In the genomic region with DNA sequence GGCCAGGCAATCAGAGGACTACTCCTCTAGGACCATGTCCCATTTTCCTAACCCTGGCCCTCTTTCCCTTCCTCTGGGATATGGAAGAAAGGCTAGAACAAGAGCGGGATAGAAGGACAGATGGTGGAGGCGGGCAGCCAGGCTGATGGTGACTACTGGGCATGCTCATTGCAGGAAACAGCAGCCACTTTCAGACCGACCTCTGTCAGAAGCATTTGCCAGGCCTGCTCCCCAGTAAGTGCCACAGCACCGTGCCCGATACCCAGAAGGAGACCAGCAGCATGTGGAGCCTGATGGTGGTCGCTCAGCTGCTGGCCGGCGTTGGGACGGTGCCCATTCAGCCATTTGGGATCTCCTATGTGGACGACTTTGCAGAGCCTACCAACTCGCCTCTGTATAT, we compare ENCODE assay signal across 19 mouse cellular contexts. TPM values are rescaled to one million over a fixed set of nuclear protein-coding genes. Genes with fewer than 3 reads are reported as not detected.
A peak's percentile ranks its signal among the peaks of the same experiment; 100 is the strongest.
DNase-seq lines count a peak whose midpoint lies in the region; ATAC-seq and TF ChIP-seq lines count a peak whose summit lies in the region.
"Had no signal": no experiment of that assay in that cellular context is flagged by ENCODE, and none has a peak within 500 bp of the region (broad histone marks: within the 10 kb centered on the region; RNA-seq: fewer than 3 reads in every experiment).

No protein-coding gene starts in this region.

- ATAC-seq in embryonic facial prominence, embryonic 13.5 days (ENCODE audit: insufficient number of reproducible peaks, insufficient read depth, low FRiP score, low TSS enrichment, low read depth): no peak
- peak; percentile 76 for ATAC-seq in hindbrain, postnatal 0 days
- no peak for ATAC-seq in hindbrain, embryonic 12.5 days (ENCODE audit: low FRiP score)
- 0 out of 2 replicates have a peak, but pooled peaks have one; percentile 4 for ATAC-seq in embryonic facial prominence, embryonic 14.5 days (ENCODE audit: low read depth)
- ATAC-seq: CD4-positive, CD25-positive, alpha-beta regulatory T cell, adult 4 months had no signal

- H3K9me3 ChIP-seq in embryonic facial prominence, embryonic 13.5 days: 0 out of 2 replicates have a peak, but pooled peaks cover 3% of the 10 kb centered on the region
- H3K9me3 ChIP-seq in embryonic facial prominence, embryonic 10.5 days: no peaks in the 10 kb centered on the region
- H3K9me3 ChIP-seq in hindbrain, postnatal 0 days (ENCODE audit: low read length): no peaks in the 10 kb centered on the region
- no peaks in the 10 kb centered on the region for H3K9me3 ChIP-seq in hindbrain, embryonic 12.5 days (replicated peaks)
- H3K9me3 ChIP-seq in embryonic facial prominence, embryonic 14.5 days (ENCODE audit: control insufficient read depth, low read length): no peaks in the 10 kb centered on the region
- H3K9me3 ChIP-seq: G1E; limb, embryonic 12.5 days; liver, embryonic 13.5 days; lung, embryonic 15.5 days; midbrain, embryonic 12.5 days; neural tube, embryonic 15.5 days had no signal

- TF ChIP-seq CTCF in hindbrain, postnatal 0 days (IDR thresholded peaks at IDR 0.05; ENCODE audit: low read depth): no peak
- TF ChIP-seq CTCF in cerebellum, adult 2 months (IDR thresholded peaks at IDR 0.05; ENCODE audit: borderline replicate concordance, insufficient read depth, low read depth, low read length): no peak
- TF ChIP-seq CTCF in kidney, adult 2 months (conservative IDR thresholded peaks at IDR 0.05; ENCODE audit: insufficient read depth, insufficient read length, low read depth, low read length): no peak

- 92% methylated on average over 11 of the region's 11 CpGs for WGBS in embryonic facial prominence, embryonic 13.5 days
- 92% methylated on average over 11 of the region's 11 CpGs for WGBS in embryonic facial prominence, embryonic 10.5 days
- 67% methylated on average over 11 of the region's 11 CpGs for WGBS in hindbrain, postnatal 0 days
- 90% methylated on average over 11 of the region's 11 CpGs for WGBS in hindbrain, embryonic 12.5 days
- WGBS in cerebellum, adult 2 months: 16% methylated on average over 11 of the region's 11 CpGs
- WGBS in embryonic facial prominence, embryonic 14.5 days: 85% methylated on average over 8 of the region's 11 CpGs
- WGBS in kidney, adult 2 months: 96% methylated on average over 11 of the region's 11 CpGs

- H3K4me2 ChIP-seq in embryonic facial prominence, embryonic 13.5 days: no peak overlapping the region
- no peak overlapping the region for H3K4me2 ChIP-seq in hindbrain, postnatal 0 days (ENCODE audit: low read depth, low read length)
- no peak overlapping the region for H3K4me2 ChIP-seq in hindbrain, embryonic 12.5 days (replicated peaks)
- no peak overlapping the region for H3K4me2 ChIP-seq in embryonic facial prominence, embryonic 14.5 days (ENCODE audit: low read depth, low read length)
- H3K4me2 ChIP-seq: limb, embryonic 12.5 days; liver, embryonic 13.5 days; lung, embryonic 15.5 days; midbrain, embryonic 12.5 days; neural tube, embryonic 15.5 days had no signal

- H3K27me3 ChIP-seq in embryonic facial prominence, embryonic 13.5 days: no peaks in the 10 kb centered on the region
- H3K27me3 ChIP-seq in embryonic facial prominence, embryonic 10.5 days (replicated peaks; ENCODE audit: low read depth, poor library complexity, severe bottlenecking): no peaks in the 10 kb centered on the region
- no peaks in the 10 kb centered on the region for H3K27me3 ChIP-seq in hindbrain, postnatal 0 days (ENCODE audit: insufficient read depth, low read length)
- no peaks in the 10 kb centered on the region for H3K27me3 ChIP-seq in hindbrain, embryonic 12.5 days
- no peaks in the 10 kb centered on the region for H3K27me3 ChIP-seq in cerebellum, adult 2 months (ENCODE audit: control insufficient read depth, insufficient read depth, low read length)
- no peaks in the 10 kb centered on the region for H3K27me3 ChIP-seq in embryonic facial prominence, embryonic 14.5 days (replicated peaks; ENCODE audit: control insufficient read depth, insufficient read depth, low read length)
- no peaks in the 10 kb centered on the region for H3K27me3 ChIP-seq in kidney, adult 2 months (replicated peaks; ENCODE audit: control insufficient read depth, insufficient read depth, low read length)
- H3K27me3 ChIP-seq: limb, embryonic 12.5 days; liver, embryonic 13.5 days; lung, embryonic 15.5 days; midbrain, embryonic 12.5 days; neural tube, embryonic 15.5 days had no signal

- H3K4me3 ChIP-seq in embryonic facial prominence, embryonic 13.5 days: no peak overlapping the region
- no peak overlapping the region for H3K4me3 ChIP-seq in embryonic facial prominence, embryonic 10.5 days
- no peak overlapping the region for H3K4me3 ChIP-seq in hindbrain, postnatal 0 days (ENCODE audit: low read length)
- no peak overlapping the region for H3K4me3 ChIP-seq in hindbrain, embryonic 12.5 days
- peak overlapping the region; percentile 62 for H3K4me3 ChIP-seq in cerebellum, adult 2 months (replicated peaks; ENCODE audit: insufficient read depth, low read depth, low read length)
- H3K4me3 ChIP-seq in embryonic facial prominence, embryonic 14.5 days (ENCODE audit: low read depth, low read length): no peak overlapping the region
- no peak overlapping the region for H3K4me3 ChIP-seq in kidney, adult 2 months (ENCODE audit: insufficient read depth, low read depth, low read length)
- H3K4me3 ChIP-seq: limb, embryonic 12.5 days; liver, embryonic 13.5 days; lung, embryonic 15.5 days; midbrain, embryonic 12.5 days; myocyte; neural tube, embryonic 15.5 days had no signal

- H3K36me3 ChIP-seq in embryonic facial prominence, embryonic 13.5 days: no peaks in the 10 kb centered on the region
- H3K36me3 ChIP-seq in embryonic facial prominence, embryonic 10.5 days (replicated peaks): no peaks in the 10 kb centered on the region
- H3K36me3 ChIP-seq in hindbrain, postnatal 0 days (ENCODE audit: insufficient read depth, low read length): no peaks in the 10 kb centered on the region
- no peaks in the 10 kb centered on the region for H3K36me3 ChIP-seq in hindbrain, embryonic 12.5 days
- H3K36me3 ChIP-seq in embryonic facial prominence, embryonic 14.5 days (ENCODE audit: control insufficient read depth, insufficient read depth, low read length): no peaks in the 10 kb centered on the region
- H3K36me3 ChIP-seq in kidney, adult 2 months (ENCODE audit: control insufficient read depth, insufficient read depth, low read length): no peaks in the 10 kb centered on the region
- H3K36me3 ChIP-seq: G1E; limb, embryonic 12.5 days; liver, embryonic 13.5 days; lung, embryonic 15.5 days; midbrain, embryonic 12.5 days; neural tube, embryonic 15.5 days had no signal

- H3K4me1 ChIP-seq in embryonic facial prominence, embryonic 13.5 days: peaks cover 31% of the 10 kb centered on the region
- H3K4me1 ChIP-seq in embryonic facial prominence, embryonic 10.5 days: peaks cover 9% of the 10 kb centered on the region; the same call in 1 of the 2 replicates
- peaks cover 8% of the 10 kb centered on the region; the same call in 1 of the 2 replicates for H3K4me1 ChIP-seq in hindbrain, postnatal 0 days (ENCODE audit: insufficient read depth, low read length)
- H3K4me1 ChIP-seq in hindbrain, embryonic 12.5 days: no peaks in the 10 kb centered on the region
- H3K4me1 ChIP-seq in cerebellum, adult 2 months (ENCODE audit: control insufficient read depth, insufficient read depth, low read length): peaks cover 31% of the 10 kb centered on the region
- peaks cover 6% of the 10 kb centered on the region; the same call in 1 of the 2 replicates for H3K4me1 ChIP-seq in embryonic facial prominence, embryonic 14.5 days (ENCODE audit: control insufficient read depth, insufficient read depth, low read length)
- no peaks in the 10 kb centered on the region; the same call in 1 of the 2 replicates for H3K4me1 ChIP-seq in kidney, adult 2 months (ENCODE audit: control insufficient read depth, insufficient read depth, low read length)
- H3K4me1 ChIP-seq: limb, embryonic 12.5 days; liver, embryonic 13.5 days; midbrain, embryonic 12.5 days; neural tube, embryonic 15.5 days had no signal

- DNase-seq in embryonic facial prominence, embryonic 10.5 days (ENCODE audit: low spot score): no peak
- DNase-seq in hindbrain, postnatal 0 days (ENCODE audit: low spot score): peak; percentile 62
- peak; percentile 67 to 69 for DNase-seq in cerebellum, adult 2 months
- no peak for DNase-seq in embryonic facial prominence, embryonic 14.5 days (ENCODE audit: low spot score)
- no peak for DNase-seq in kidney, adult 2 months
- no peak for DNase-seq in adrenal gland, postnatal 14 days
- DNase-seq: kidney, adult 9 months; kidney, postnatal 4 days; liver, embryonic 13.5 days had no signal

- H3K9ac ChIP-seq in embryonic facial prominence, embryonic 13.5 days: no peak overlapping the region
- H3K9ac ChIP-seq in hindbrain, postnatal 0 days (replicated peaks; ENCODE audit: low read length): no peak overlapping the region
- no peak overlapping the region for H3K9ac ChIP-seq in hindbrain, embryonic 12.5 days
- H3K9ac ChIP-seq in embryonic facial prominence, embryonic 14.5 days (ENCODE audit: low read depth, low read length): no peak overlapping the region
- H3K9ac ChIP-seq: limb, embryonic 12.5 days; liver, embryonic 13.5 days; lung, embryonic 15.5 days; midbrain, embryonic 12.5 days; neural tube, embryonic 15.5 days had no signal

- peak overlapping the region; percentile 77 for H3K27ac ChIP-seq in embryonic facial prominence, embryonic 13.5 days
- H3K27ac ChIP-seq in embryonic facial prominence, embryonic 10.5 days (replicated peaks): no peak overlapping the region
- peak overlapping the region; percentile 41 for H3K27ac ChIP-seq in hindbrain, postnatal 0 days
- H3K27ac ChIP-seq in hindbrain, embryonic 12.5 days: no peak overlapping the region
- H3K27ac ChIP-seq in cerebellum, adult 2 months (ENCODE audit: insufficient read depth, low read length): peak overlapping the region; percentile 74
- H3K27ac ChIP-seq in embryonic facial prominence, embryonic 14.5 days (replicated peaks; ENCODE audit: low read depth, low read length): peak overlapping the region; percentile 23
- H3K27ac ChIP-seq in kidney, adult 2 months (ENCODE audit: insufficient read depth, low read depth, low read length): no peak overlapping the region
- H3K27ac ChIP-seq: limb, embryonic 12.5 days; liver, embryonic 13.5 days; lung, embryonic 15.5 days; midbrain, embryonic 12.5 days; neural tube, embryonic 15.5 days; stomach, postnatal 0 days had no signal

- TF ChIP-seq POLR2A in cerebellum, adult 2 months (IDR thresholded peaks at IDR 0.05; ENCODE audit: borderline replicate concordance, insufficient read depth, low read length): peak; percentile 47; the same call in 1 of the 2 replicates
- no peak for TF ChIP-seq POLR2A in kidney, adult 2 months (IDR thresholded peaks at IDR 0.05; ENCODE audit: low read depth, low read length)

RNA-seq across cellular contexts. Expression of gene Rab6b, which starts 43.9 kb away (rescaled TPM):
- polyA plus RNA-seq in embryonic facial prominence, embryonic 13.5 days (2015; fragmentation: Nextera tagmentation; extraction: Ambion mirVana): 7.7 and 8.1 TPM in 2 replicates
- 6.8 and 8.4 TPM in 2 replicates for polyA plus RNA-seq in embryonic facial prominence, embryonic 10.5 days (2016; fragmentation: Nextera tagmentation; extraction: Ambion mirVana)
- total RNA-seq in hindbrain, postnatal 0 days (2014; rRNA removed): 210 and 223 TPM in 2 replicates
- 139 and 155 TPM in 2 replicates for polyA plus RNA-seq in hindbrain, postnatal 0 days (2015; fragmentation: Nextera tagmentation; extraction: Ambion mirVana)
- polyA plus RNA-seq in hindbrain, embryonic 12.5 days (2016; fragmentation: Nextera tagmentation; extraction: Ambion mirVana): 58.0 and 62.5 TPM in 2 replicates
- polyA plus RNA-seq in cerebellum, adult 2 months (2012; rRNA removed): 188 and 199 TPM in 2 replicates
- 7.3 and 8.3 TPM in 2 replicates for polyA plus RNA-seq in embryonic facial prominence, embryonic 14.5 days (2014; fragmentation: Nextera tagmentation; extraction: Ambion mirVana)
- 2.7 and 3.8 TPM in 2 replicates for polyA plus RNA-seq in kidney, adult 2 months (2012; rRNA removed)
- 3.1 and 9.2 TPM in 2 replicates for total RNA-seq in adrenal gland, postnatal 14 days (2021)
- polyA plus RNA-seq: G1E had no signal

Comparison
In these comparisons a context has a peak if more than half of its experiments do, and no peak if none do; other contexts are left out.
1. ATAC-seq: peak in hindbrain, postnatal 0 days (single experiment) and embryonic facial prominence, embryonic 14.5 days (single experiment); none in embryonic facial prominence, embryonic 13.5 days (single experiment) and hindbrain, embryonic 12.5 days (single experiment).
2. H3K27ac ChIP-seq: peak in embryonic facial prominence, embryonic 13.5 days (single experiment), hindbrain, postnatal 0 days (single experiment), cerebellum, adult 2 months (single experiment) and embryonic facial prominence, embryonic 14.5 days (single experiment); none in embryonic facial prominence, embryonic 10.5 days (single experiment), hindbrain, embryonic 12.5 days (single experiment) and kidney, adult 2 months (single experiment).
3. DNase-seq: peak in hindbrain, postnatal 0 days (single experiment) and cerebellum, adult 2 months (2 of 2); none in embryonic facial prominence, embryonic 10.5 days (single experiment), embryonic facial prominence, embryonic 14.5 days (single experiment), kidney, adult 2 months (single experiment) and adrenal gland, postnatal 14 days (single experiment).